Mouse (Mus musculus) right cerebral cortex, adult 2 months (tissue): Measurements from ENCODE around the gene Fam43a.

Experiments used
- DNase-seq, 2 experiments: peaks; one replicate each; pipeline ENCODE4 v3.0.0; 2021 to 2022; ENCODE audit warnings: low spot score in 2 of 2

Gene Fam43a

DNA sequence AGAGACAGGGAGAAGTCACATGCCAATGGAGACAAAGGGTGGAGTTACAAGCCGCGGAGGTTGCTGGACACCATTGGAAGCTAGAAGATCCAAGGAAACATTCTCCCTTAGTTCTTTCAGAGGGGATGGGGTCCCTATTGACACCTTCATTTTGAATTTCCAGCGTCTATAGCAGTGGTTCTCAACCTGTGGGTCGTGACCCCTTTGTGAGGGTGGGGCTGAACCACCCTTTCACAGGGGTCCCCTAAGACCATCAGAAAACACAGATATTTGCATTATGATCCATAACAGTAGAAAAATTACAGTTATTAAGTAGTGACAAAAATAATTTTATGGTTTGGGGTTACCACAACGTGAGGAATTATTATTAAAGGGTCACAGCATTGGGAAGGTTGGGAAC is 30.0 kb downstream of the Fam43a start:
- DNase-seq = no peak

DNA sequence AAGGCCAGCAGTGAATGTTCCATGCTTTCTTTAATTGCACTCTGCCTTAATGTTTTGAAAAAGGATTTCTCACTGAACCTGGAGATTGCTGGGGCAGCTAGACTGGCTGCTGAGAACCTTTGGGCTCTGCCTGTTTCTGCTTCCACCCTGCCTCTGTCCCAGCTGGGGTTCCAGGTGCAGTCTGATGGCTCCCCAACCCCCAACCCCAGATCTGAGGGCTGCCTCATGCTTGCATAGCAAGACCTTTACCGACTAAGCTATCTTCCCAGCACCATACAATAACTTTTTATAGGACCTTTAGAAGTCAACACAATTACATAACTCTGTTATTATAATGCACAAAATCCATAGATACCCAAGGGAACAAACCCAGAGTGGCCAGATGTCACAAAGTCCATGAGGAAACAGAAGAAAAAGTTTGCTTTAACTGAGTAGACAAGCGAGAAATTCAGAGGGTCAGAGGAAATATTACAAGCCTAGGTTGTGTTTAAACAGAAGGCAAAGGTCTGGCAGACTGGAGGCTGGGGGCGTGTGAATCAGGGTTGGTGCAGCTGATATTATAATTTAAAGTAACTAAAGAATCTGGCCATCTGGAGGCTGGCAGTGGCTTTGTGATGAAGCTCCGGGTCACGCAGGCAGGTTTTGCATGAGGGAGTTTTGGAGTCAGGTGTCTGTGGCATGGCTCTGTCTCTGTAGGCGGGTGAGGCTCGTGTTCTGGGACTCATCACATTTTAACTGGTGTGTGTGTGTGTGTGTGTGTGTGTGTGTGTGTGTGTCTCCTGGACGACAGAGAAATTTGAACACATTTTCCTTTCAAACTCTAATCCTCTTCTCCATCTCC is 34.6 kb downstream of the Fam43a start:
- DNase-seq = no peak

DNA sequence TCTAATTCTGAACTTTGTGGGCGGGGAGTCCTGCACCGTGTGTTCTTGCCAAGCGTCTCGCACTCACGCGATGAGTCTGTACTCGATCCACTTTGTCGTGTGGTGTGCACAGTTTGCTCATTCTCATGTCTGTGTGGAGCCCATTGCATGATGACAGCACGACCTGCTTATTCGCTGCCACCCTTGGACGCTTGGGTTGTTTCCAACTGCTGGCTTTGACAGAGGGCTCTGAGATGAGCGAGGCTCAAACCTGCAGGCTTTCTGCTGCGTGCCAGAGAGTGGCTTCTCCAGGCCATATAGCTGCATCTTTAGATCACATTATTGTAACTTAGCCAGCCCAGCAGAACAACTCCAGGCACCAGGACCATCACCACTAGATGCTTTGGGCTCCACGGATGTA is 39.1 kb downstream of the Fam43a start:
- DNase-seq = no peak

DNA sequence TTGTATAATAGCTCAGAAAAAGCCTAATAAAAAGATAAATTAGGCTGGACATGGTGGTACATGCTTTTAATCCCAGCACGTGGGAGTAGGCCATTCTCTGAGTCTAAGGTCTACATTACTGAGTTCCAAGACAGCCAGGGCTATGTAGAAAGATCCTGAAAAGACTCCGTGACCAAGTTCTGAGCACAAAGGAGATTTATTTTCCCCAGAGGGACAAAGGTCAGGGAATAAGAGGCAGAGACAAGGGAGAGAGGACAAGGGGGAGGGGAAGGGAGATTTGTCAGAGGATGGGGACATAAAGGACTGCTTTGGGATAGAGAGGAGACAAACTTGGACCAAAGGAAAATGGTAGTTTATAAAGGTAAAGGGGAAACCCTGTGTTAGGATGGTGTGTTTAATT is 41.1 kb downstream of the Fam43a start:
- no peak for DNase-seq

DNA sequence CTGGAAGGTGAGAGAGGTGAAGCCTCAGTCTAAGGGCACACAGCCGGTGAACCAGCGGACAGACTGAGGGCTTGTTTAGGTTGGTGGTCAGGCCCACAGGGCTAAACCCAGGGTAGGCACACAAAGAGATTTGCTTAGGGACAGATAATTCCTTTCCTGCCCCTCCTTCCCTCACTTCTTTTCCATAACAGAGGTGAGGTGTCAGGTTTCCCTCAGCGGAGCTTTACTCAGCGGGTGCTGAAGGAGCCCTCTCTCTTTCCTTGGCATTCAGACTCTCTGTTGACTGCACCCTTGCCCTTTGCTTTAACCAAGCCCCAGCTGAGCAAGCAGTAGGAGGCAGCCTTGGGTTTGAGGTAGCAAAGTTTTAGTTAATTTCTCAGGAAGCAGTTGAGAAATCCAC is 41.9 kb downstream of the Fam43a start:
- DNase-seq = no peak

DNA sequence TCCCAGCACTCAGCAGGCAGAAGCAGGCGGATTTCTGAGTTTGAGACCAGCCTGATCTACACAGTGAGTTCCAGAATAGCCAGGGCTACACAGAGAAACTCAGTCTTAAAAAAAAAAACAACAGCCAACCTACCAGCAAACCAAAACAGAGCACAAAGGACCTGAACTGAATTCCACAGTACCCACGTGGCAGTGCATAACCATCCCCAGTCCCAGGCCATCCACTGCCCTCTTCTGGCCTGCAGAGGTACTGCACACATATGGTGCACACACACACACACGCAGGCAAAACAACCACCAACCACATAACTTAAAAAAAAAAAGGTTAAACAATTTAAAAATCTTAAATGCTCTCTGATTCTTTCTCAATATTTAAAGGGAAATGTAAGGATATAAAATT is 42.7 kb downstream of the Fam43a start:
- no peak for DNase-seq

DNA sequence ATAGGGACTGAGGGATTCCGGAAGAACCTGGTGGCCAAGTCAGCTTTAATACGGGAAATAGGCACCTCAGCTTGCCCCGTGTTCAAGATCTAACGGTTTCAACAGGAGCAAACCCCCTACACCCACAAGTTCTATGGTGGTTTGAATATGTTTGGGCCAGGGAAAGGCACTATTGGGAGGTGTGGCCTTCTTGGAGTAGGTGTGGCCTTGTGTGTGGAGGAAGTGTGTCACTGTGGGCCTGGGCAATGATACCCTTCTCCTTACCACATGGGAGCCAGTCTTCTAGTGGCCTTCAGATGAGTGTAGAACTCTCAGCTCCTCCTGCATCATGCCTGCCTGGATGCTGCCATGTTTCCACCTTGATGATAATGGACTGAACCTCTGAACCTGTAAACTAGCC is 45.5 kb downstream of the Fam43a start:
- no peak for DNase-seq

DNA sequence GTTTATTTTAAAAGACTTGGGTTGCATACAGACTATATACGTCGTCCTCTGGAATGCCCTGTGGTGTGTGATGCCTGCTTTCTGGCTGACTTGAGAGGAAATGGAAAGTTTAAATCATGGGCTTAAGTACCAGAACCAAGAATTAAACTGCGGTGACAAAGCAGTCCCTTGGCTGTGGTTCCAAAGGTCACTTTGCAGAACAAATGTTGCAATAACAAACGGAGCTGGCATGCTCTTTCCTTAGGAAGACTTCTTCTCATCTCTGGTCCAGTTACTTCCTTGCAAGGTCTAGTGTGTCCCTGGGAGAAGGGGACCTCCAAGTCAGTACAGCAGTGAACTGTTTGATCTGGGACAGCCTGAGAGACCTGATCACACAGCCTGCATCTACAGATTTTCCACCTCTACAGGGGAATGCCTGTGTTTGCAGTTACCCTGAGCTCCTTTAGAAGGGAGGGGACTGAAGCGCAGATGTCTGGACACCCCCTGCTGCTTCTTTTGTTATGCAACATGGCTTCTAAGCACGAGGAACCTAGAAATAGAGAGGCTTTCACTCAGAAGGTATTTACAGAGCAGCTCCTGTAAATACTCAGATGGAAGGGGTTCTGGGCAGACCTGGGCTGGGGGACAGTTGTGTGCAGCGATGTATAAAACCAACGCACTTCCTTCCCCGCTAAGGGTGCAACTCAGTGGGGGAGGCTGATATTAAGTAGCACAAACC is 46.5 kb downstream of the Fam43a start:
- no peak for DNase-seq

DNA sequence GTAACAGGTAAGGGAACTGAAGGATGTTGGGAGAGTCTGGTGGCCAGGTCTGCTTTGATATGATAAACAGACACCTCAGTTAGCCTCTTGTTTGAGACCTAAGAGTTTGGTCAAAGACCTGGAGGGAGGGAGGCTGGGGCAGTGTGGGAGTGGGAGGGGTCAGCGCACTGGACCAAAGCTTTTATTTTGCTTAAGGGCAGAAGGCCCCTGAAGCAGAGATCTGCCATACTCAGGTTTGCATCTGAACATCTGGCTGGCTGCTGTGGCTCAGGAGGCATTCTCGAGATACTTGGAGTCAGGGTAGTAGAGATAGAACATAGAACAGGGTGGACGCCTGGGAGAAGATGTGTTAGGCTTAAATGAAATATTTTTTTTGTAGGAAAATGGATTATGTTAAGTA is 47.3 kb downstream of the Fam43a start:
- no peak for DNase-seq

DNA sequence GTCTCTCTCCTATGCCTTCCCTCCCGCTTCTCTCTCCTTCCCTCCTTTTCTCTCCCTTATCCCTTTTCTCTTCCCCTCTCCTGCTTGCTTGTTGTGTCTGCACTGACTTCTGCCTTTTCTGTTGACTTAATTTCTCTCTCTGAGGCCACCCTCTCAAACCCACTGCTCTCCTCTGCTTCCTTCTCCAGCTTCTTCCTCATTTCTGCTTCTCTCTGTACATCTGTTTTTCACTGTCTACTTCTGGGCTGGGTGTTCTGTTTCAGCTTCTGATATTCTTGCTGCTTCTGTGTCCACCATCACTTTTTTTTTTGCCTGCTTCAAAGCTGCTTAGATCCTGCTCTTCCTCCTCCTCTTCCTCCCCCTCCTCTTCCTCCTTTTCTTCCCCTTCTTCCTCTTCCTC is 51.8 kb downstream of the Fam43a start:
- DNase-seq = no peak
